28 mouse cellular contexts compared by ENCODE assay signal in the genomic region with DNA sequence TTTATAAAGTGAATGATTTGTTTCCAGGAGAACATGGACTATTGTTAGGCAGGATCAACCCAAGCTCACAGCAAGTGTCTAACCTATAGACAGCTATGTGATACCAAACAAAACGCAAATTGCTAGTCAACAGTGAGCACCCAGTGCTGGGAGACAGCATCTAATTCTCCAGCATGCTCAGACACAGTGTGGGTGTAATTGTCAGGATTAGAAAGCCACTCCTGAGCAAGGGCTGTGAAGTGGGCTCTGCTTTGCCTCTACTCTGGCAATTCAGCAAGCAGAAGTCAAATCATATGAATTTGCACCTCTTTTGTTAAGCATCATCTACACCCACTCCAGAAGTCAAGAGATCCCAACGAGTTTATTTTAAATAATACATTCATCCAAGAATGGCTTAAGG. TPM values are rescaled to one million over a fixed set of nuclear protein-coding genes. Genes with fewer than 3 reads are reported as not detected.
DNase-seq lines count a peak whose midpoint lies in the region; ATAC-seq and TF ChIP-seq lines count a peak whose summit lies in the region.
"Had no signal": no experiment of that assay in that cellular context is flagged by ENCODE, and none has a peak within 500 bp of the region (broad histone marks: within the 10 kb centered on the region; RNA-seq: fewer than 3 reads in every experiment).

No protein-coding gene starts in this region.

- no peak overlapping the region for H3K4me3 ChIP-seq in cerebellum, adult 2 months (replicated peaks; ENCODE audit: insufficient read depth, low read depth, low read length)
- H3K4me3 ChIP-seq: embryonic facial prominence, embryonic 13.5 days; embryonic facial prominence, embryonic 15.5 days; erythroblast, embryonic 14.5 days; forebrain, embryonic 10.5 days; forebrain, embryonic 12.5 days had no signal

- peaks cover 25% of the 10 kb centered on the region for H3K4me1 ChIP-seq in cerebellum, adult 2 months (ENCODE audit: control insufficient read depth, insufficient read depth, low read length)
- H3K4me1 ChIP-seq: embryonic facial prominence, embryonic 13.5 days; embryonic facial prominence, embryonic 15.5 days had no signal

- 77% methylated on average over 2 of the region's 2 CpGs for WGBS in cerebellum, adult 2 months

- no peak for TF ChIP-seq POLR2A in cerebellum, adult 2 months (IDR thresholded peaks at IDR 0.05; ENCODE audit: borderline replicate concordance, insufficient read depth, low read length)

- DNase-seq in cerebellum, adult 9-10 months, result peak; percentile 7
- no peak for DNase-seq in cerebellum, adult 2 months
- peak; percentile 2 to 6 for DNase-seq in cerebellum, postnatal 25 days
- peak; percentile 76 for DNase-seq in brain, adult 2 months (ENCODE audit: low read depth, low spot score)
- DNase-seq in heart, adult 8-10 months (ENCODE audit: low spot score), result no peak
- DNase-seq: adrenal gland, adult 8-10 months; adrenal gland, postnatal 14 days; adrenal gland, postnatal 36 days; B cell, adult 2 months; cerebellum, adult 18-20 months; cerebellum, postnatal 10 days; cerebellum, postnatal 36 days; embryo, embryonic 11 days had no signal

- H3K27ac ChIP-seq in cerebellum, adult 2 months (ENCODE audit: insufficient read depth, low read length), result no peak overlapping the region
- H3K27ac ChIP-seq: embryonic facial prominence, embryonic 13.5 days; embryonic facial prominence, embryonic 15.5 days; forebrain, embryonic 10.5 days; forebrain, embryonic 12.5 days had no signal

- H3K27me3 ChIP-seq in cerebellum, adult 2 months (ENCODE audit: control insufficient read depth, insufficient read depth, low read length), result no peaks in the 10 kb centered on the region

- ATAC-seq in cerebellum, adult (ENCODE audit: insufficient number of reproducible peaks, low FRiP score, low TSS enrichment), result no peak
- ATAC-seq: activated CD4-positive, CD25-positive, alpha-beta regulatory T cell, adult 4 months; CD4-positive, CD25-positive, alpha-beta regulatory T cell, adult 4 months; forebrain, embryonic 14.5 days; forebrain, embryonic 16.5 days; Patski had no signal

- TF ChIP-seq CTCF in cerebellum, adult 2 months (IDR thresholded peaks at IDR 0.05; ENCODE audit: borderline replicate concordance, insufficient read depth, low read depth, low read length), result no peak

RNA-seq across cellular contexts. Expression of a gene that starts 7.4 kb away (rescaled TPM):
- 11.6 and 13.5 TPM in 2 replicates for polyA plus RNA-seq in cerebellum, adult 2 months (2012; rRNA removed)
- not detected for total RNA-seq in heart, adult 8-10 months (2022)
- total RNA-seq: CH12.LX; common myeloid progenitor, adult 5-6 weeks had no signal
- polyA plus RNA-seq: activated CD4-positive, CD25-positive, alpha-beta regulatory T cell, adult 4 months; CD4-positive, CD25-positive, alpha-beta regulatory T cell, adult 4 months; embryonic facial prominence, embryonic 11.5 days; G1E; Patski had no signal

Comparison
In these comparisons a context has a peak if more than half of its experiments do, and no peak if none do; other contexts are left out.
1. DNase-seq: peak in cerebellum, adult 9-10 months (single experiment), cerebellum, postnatal 25 days (2 of 2) and brain, adult 2 months (single experiment); none in cerebellum, adult 2 months (0 of 2) and heart, adult 8-10 months (single experiment).